ENCODE assay signal across 24 mouse cellular contexts in genomic region chrX:41507959-41508358, GRCm38 (mm10).
DNase-seq lines count a peak whose midpoint lies in the region; ATAC-seq and TF ChIP-seq lines count a peak whose summit lies in the region.
"Had no signal": no experiment of that assay in that cellular context is flagged by ENCODE, and none has a peak within 500 bp of the region (broad histone marks: within the 10 kb centered on the region; RNA-seq: fewer than 3 reads in every experiment).

No protein-coding gene starts in this region.

- no peak overlapping the region for H3K4me3 ChIP-seq in forebrain, embryonic 15.5 days
- H3K4me3 ChIP-seq in forebrain, embryonic 11.5 days (ENCODE audit: low read depth, low read length), result no peak overlapping the region
- H3K4me3 ChIP-seq in hindbrain, postnatal 0 days (ENCODE audit: low read length), result no peak overlapping the region
- no peak overlapping the region for H3K4me3 ChIP-seq in hindbrain, embryonic 11.5 days (ENCODE audit: low read depth, low read length)
- H3K4me3 ChIP-seq: embryonic facial prominence, embryonic 12.5 days; embryonic facial prominence, embryonic 15.5 days; forebrain, embryonic 12.5 days; heart, embryonic 12.5 days; heart, embryonic 15.5 days; hindbrain, embryonic 13.5 days had no signal

- H3K9me3 ChIP-seq in forebrain, embryonic 15.5 days, result no peaks in the 10 kb centered on the region
- no peaks in the 10 kb centered on the region for H3K9me3 ChIP-seq in forebrain, embryonic 11.5 days (ENCODE audit: control insufficient read depth, low read length)
- H3K9me3 ChIP-seq in hindbrain, postnatal 0 days (ENCODE audit: low read length), result no peaks in the 10 kb centered on the region
- H3K9me3 ChIP-seq in hindbrain, embryonic 11.5 days (ENCODE audit: control insufficient read depth, low read length), result no peaks in the 10 kb centered on the region
- H3K9me3 ChIP-seq: embryonic facial prominence, embryonic 12.5 days; embryonic facial prominence, embryonic 15.5 days; forebrain, embryonic 12.5 days; heart, embryonic 12.5 days; heart, embryonic 15.5 days; hindbrain, embryonic 13.5 days had no signal

- DNase-seq in forebrain, embryonic 11.5 days (ENCODE audit: low spot score), result no peak
- DNase-seq in hindbrain, postnatal 0 days (ENCODE audit: low spot score), result peak; percentile 8
- no peak for DNase-seq in hindbrain, embryonic 11.5 days (ENCODE audit: low spot score)
- peak; percentile 71 for DNase-seq in 416B (ENCODE audit: low read depth)
- no peak for DNase-seq in c-Kit-positive CD71-positive TER-119-positive erythroid progenitor cells, embryonic 14.5 days (ENCODE audit: low spot score)
- no peak for DNase-seq in ovary, postnatal 36 days (ENCODE audit: low spot score)
- DNase-seq: adrenal gland, adult 2 months; adrenal gland, postnatal 14 days; cerebellum, adult 11-12 months; cerebellum, adult 8-10 months; heart, adult 18-20 months; heart, postnatal 10 days; heart, postnatal 36 days; kidney, adult 2 months had no signal

- 52% methylated on average over 1 of the region's 1 CpGs for WGBS in forebrain, embryonic 15.5 days
- WGBS in forebrain, embryonic 11.5 days, result 75% methylated on average over 1 of the region's 1 CpGs
- WGBS in hindbrain, postnatal 0 days, result 74% methylated on average over 1 of the region's 1 CpGs
- 83% methylated on average over 1 of the region's 1 CpGs for WGBS in hindbrain, embryonic 11.5 days

- H3K27me3 ChIP-seq in forebrain, embryonic 15.5 days, result no peaks in the 10 kb centered on the region
- no peaks in the 10 kb centered on the region for H3K27me3 ChIP-seq in forebrain, embryonic 11.5 days (ENCODE audit: control insufficient read depth, insufficient read depth, low read length)
- no peaks in the 10 kb centered on the region for H3K27me3 ChIP-seq in hindbrain, postnatal 0 days (ENCODE audit: insufficient read depth, low read length)
- no peaks in the 10 kb centered on the region for H3K27me3 ChIP-seq in hindbrain, embryonic 11.5 days (ENCODE audit: control insufficient read depth, insufficient read depth, low read length)
- H3K27me3 ChIP-seq: embryonic facial prominence, embryonic 12.5 days; embryonic facial prominence, embryonic 15.5 days; forebrain, embryonic 12.5 days; heart, embryonic 12.5 days; heart, embryonic 15.5 days; hindbrain, embryonic 13.5 days had no signal

- no peak for TF ChIP-seq CTCF in hindbrain, postnatal 0 days (IDR thresholded peaks at IDR 0.05; ENCODE audit: low read depth)

- H3K9ac ChIP-seq in forebrain, embryonic 15.5 days (replicated peaks), result no peak overlapping the region
- no peak overlapping the region for H3K9ac ChIP-seq in forebrain, embryonic 11.5 days (ENCODE audit: low read length)
- no peak overlapping the region for H3K9ac ChIP-seq in hindbrain, postnatal 0 days (replicated peaks; ENCODE audit: low read length)
- no peak overlapping the region for H3K9ac ChIP-seq in hindbrain, embryonic 11.5 days (ENCODE audit: low read depth, low read length)
- H3K9ac ChIP-seq: embryonic facial prominence, embryonic 12.5 days; embryonic facial prominence, embryonic 15.5 days; forebrain, embryonic 12.5 days; heart, embryonic 12.5 days; heart, embryonic 15.5 days; hindbrain, embryonic 13.5 days had no signal

- no peaks in the 10 kb centered on the region for H3K36me3 ChIP-seq in forebrain, embryonic 15.5 days
- H3K36me3 ChIP-seq in forebrain, embryonic 11.5 days (ENCODE audit: control insufficient read depth, insufficient read depth, low read length), result no peaks in the 10 kb centered on the region
- H3K36me3 ChIP-seq in hindbrain, postnatal 0 days (ENCODE audit: insufficient read depth, low read length), result no peaks in the 10 kb centered on the region
- H3K36me3 ChIP-seq in hindbrain, embryonic 11.5 days (ENCODE audit: control insufficient read depth, insufficient read depth, low read length), result no peaks in the 10 kb centered on the region
- H3K36me3 ChIP-seq: embryonic facial prominence, embryonic 12.5 days; embryonic facial prominence, embryonic 15.5 days; forebrain, embryonic 12.5 days; heart, embryonic 12.5 days; heart, embryonic 15.5 days; hindbrain, embryonic 13.5 days had no signal

- ATAC-seq in forebrain, embryonic 15.5 days (replicated peaks), result 0 out of 2 replicates have a peak, but pooled peaks have one; percentile 38
- no peak for ATAC-seq in forebrain, embryonic 11.5 days (replicated peaks; ENCODE audit: low FRiP score)
- no peak for ATAC-seq in hindbrain, postnatal 0 days
- ATAC-seq in hindbrain, embryonic 11.5 days (ENCODE audit: low FRiP score), result no peak
- peak; percentile 52; the same call in 1 of the 2 replicates for ATAC-seq in common myeloid progenitor, adult 5-6 weeks (replicated peaks; ENCODE audit: low read depth, poor library complexity, severe bottlenecking)
- ATAC-seq: CD4-positive, CD25-positive, alpha-beta regulatory T cell, adult 4 months; intestine, postnatal 0 days had no signal

- H3K27ac ChIP-seq in forebrain, embryonic 15.5 days (replicated peaks), result no peak overlapping the region
- H3K27ac ChIP-seq in forebrain, embryonic 11.5 days (ENCODE audit: low read depth, low read length), result no peak overlapping the region
- no peak overlapping the region for H3K27ac ChIP-seq in hindbrain, postnatal 0 days
- no peak overlapping the region for H3K27ac ChIP-seq in hindbrain, embryonic 11.5 days (ENCODE audit: low read depth, low read length)
- H3K27ac ChIP-seq: embryonic facial prominence, embryonic 12.5 days; embryonic facial prominence, embryonic 15.5 days; forebrain, embryonic 12.5 days; heart, embryonic 15.5 days; hindbrain, embryonic 13.5 days had no signal

- no peak overlapping the region for H3K4me2 ChIP-seq in forebrain, embryonic 15.5 days (replicated peaks)
- no peak overlapping the region for H3K4me2 ChIP-seq in forebrain, embryonic 11.5 days (ENCODE audit: low read depth, low read length, severe bottlenecking)
- H3K4me2 ChIP-seq in hindbrain, postnatal 0 days (ENCODE audit: low read depth, low read length), result no peak overlapping the region
- no peak overlapping the region for H3K4me2 ChIP-seq in hindbrain, embryonic 11.5 days (replicated peaks; ENCODE audit: low read depth, low read length)
- H3K4me2 ChIP-seq: embryonic facial prominence, embryonic 12.5 days; embryonic facial prominence, embryonic 15.5 days; forebrain, embryonic 12.5 days; heart, embryonic 12.5 days; heart, embryonic 15.5 days; hindbrain, embryonic 13.5 days had no signal

- no peaks in the 10 kb centered on the region for H3K4me1 ChIP-seq in forebrain, embryonic 15.5 days
- no peaks in the 10 kb centered on the region for H3K4me1 ChIP-seq in forebrain, embryonic 11.5 days (replicated peaks; ENCODE audit: control insufficient read depth, insufficient read depth, low read length)
- no peaks in the 10 kb centered on the region for H3K4me1 ChIP-seq in hindbrain, postnatal 0 days (ENCODE audit: insufficient read depth, low read length)
- no peaks in the 10 kb centered on the region for H3K4me1 ChIP-seq in hindbrain, embryonic 11.5 days (replicated peaks; ENCODE audit: control insufficient read depth, insufficient read depth, low read length)
- H3K4me1 ChIP-seq: embryonic facial prominence, embryonic 12.5 days; embryonic facial prominence, embryonic 15.5 days; forebrain, embryonic 12.5 days; heart, embryonic 12.5 days had no signal

Comparison
In these comparisons a context has a peak if more than half of its experiments do, and no peak if none do; other contexts are left out.
1. ATAC-seq: peak in forebrain, embryonic 15.5 days (single experiment) and common myeloid progenitor, adult 5-6 weeks (single experiment); none in forebrain, embryonic 11.5 days (single experiment), hindbrain, postnatal 0 days (single experiment) and hindbrain, embryonic 11.5 days (single experiment).
2. DNase-seq: peak in hindbrain, postnatal 0 days (single experiment) and 416B (single experiment); none in forebrain, embryonic 11.5 days (single experiment), hindbrain, embryonic 11.5 days (single experiment), c-Kit-positive CD71-positive TER-119-positive erythroid progenitor cells, embryonic 14.5 days (single experiment) and ovary, postnatal 36 days (single experiment).